Mouse (Mus musculus) heart, embryonic 15.5 days (tissue): Measurements from ENCODE around the gene Sf3b3. TPM values are rescaled to one million over a fixed set of nuclear protein-coding genes. Genes with fewer than 3 reads are reported as not detected.

ENCODE experiments used
- ATAC-seq: fragments of 200-750 bp; cut with Nextera tagmentation; replicated peaks from 2 replicates; pipeline ENCODE4 v1.8.0; 2017; ENCODE audit warnings: low read depth, moderate TSS enrichment; ENCODE audit not compliant: insufficient number of reproducible peaks, insufficient read depth, low FRiP score
- H3K27ac ChIP-seq: fragments of 300-500 bp; sonication (generic); 2 replicates; pipeline ENCODE4 v1.5.1; 2015; ENCODE audit warnings: mild to moderate bottlenecking, inconsistent platforms
- H3K27me3 ChIP-seq: fragments of 300-500 bp; sonication (generic); 2 replicates; pipeline ENCODE4 v1.6.1; 2015; ENCODE audit warnings: inconsistent platforms
- H3K36me3 ChIP-seq: fragments of 300-500 bp; sonication (generic); 2 replicates; pipeline ENCODE4 v1.6.1; 2015; ENCODE audit warnings: mild to moderate bottlenecking, inconsistent platforms
- H3K4me1 ChIP-seq: fragments of 300-500 bp; sonication (generic); replicated peaks from 2 replicates; pipeline ENCODE4 v1.6.1; 2015; ENCODE audit warnings: inconsistent platforms
- H3K4me2 ChIP-seq: fragments of 300-500 bp; sonication (generic); 2 replicates; pipeline ENCODE4 v1.6.1; 2015; ENCODE audit warnings: inconsistent platforms, mild to moderate bottlenecking, moderate library complexity
- H3K4me3 ChIP-seq: fragments of 300-500 bp; sonication (generic); 2 replicates; pipeline ENCODE4 v1.5.1; 2015; ENCODE audit warnings: mild to moderate bottlenecking, inconsistent platforms
- H3K9ac ChIP-seq: fragments of 300-500 bp; sonication (generic); 2 replicates; pipeline ENCODE4 v1.6.1; 2015; ENCODE audit warnings: mild to moderate bottlenecking, inconsistent platforms
- H3K9me3 ChIP-seq: fragments of 300-500 bp; sonication (generic); replicated peaks from 2 replicates; pipeline ENCODE4 v1.6.1; 2016; ENCODE audit warnings: inconsistent platforms
- WGBS: fragments of 180-500 bp; shearing (Covaris S2); methylation state at CpG from one replicate; pipeline ENCODE4 v1.1.7; 2015; ENCODE audit warnings: mixed read lengths; 5-methylcytosine and 5-hydroxymethylcytosine counted together
- polyA plus RNA-seq: library from polyadenylated mRNA; unstranded; fragments of >200 nt; fragmentation: Nextera tagmentation; extraction: Ambion mirVana; gene quantifications from 2 replicates; pipeline ENCODE4 v1.2.1, GENCODE M21; 2015

Sf3b3 gene
- polyA plus RNA-seq, 1 experiment from 2014 or later: 65.1 TPM

DNA sequence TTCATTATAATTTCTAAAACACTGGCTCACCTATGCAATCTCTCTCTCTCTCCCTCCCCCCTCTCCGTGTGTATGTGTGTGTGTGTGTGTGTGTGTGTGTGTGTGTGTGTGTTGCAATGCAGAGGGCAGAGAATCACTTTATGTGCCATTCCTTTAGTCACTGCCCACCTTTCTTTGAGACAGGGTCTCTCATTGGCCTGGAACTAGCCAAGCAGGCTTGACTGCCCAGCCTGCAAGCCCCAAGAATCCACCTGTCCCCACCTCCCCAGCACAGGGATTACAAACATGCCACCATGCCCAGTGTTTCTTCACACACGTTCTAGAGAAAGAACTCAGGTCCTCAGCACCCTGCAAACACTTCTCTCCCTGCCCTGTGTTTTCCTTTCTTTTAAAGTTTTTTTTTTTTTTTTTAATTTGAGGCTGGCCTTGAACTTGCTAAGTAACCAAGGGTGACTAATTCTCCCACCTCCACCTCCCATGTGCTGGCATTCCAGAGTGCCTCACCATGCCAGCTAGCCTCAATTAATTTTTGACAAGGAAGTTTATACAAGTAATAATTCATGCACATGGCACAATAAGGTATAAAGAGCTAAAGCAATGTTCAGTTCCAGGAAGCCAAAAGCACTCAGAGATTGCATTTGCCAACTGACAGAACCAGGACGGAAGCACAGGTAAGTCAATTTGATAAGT, 41.6 kb downstream of the Sf3b3 start:
- ATAC-seq: no peak
- H3K27ac ChIP-seq: no peak overlapping the region

DNA sequence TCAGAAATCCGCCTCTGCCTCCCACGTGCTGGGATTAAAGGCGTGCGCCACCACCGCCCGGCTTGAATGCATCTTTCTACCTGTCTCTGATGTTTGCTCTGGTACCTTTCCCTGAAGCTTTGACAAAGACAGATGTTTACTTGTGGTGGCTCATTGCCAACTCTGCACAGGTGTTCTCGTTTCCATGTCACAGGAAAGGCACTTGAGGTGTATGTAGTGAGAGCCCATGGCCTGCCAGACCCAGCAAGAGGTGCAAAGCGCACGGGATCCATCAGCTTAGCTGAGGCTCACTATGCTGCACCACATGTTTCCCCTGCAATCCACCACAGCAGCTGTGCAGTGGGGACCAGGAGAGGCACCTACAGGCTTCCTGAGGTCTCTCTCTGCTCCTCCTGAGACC, 42.7 kb downstream of the Sf3b3 start:
- no peaks in the 10 kb centered on the region for H3K36me3 ChIP-seq
- no peak overlapping the region for H3K9ac ChIP-seq
- no peaks in the 10 kb centered on the region for H3K27me3 ChIP-seq
- ATAC-seq: no peak
- peaks cover 13% of the 10 kb centered on the region for H3K4me1 ChIP-seq
- no peak overlapping the region for H3K4me3 ChIP-seq
- WGBS: 85% methylated on average over 9 of the region's 9 CpGs
- H3K27ac ChIP-seq: no peak overlapping the region
- H3K9me3 ChIP-seq: no peaks in the 10 kb centered on the region
- H3K4me2 ChIP-seq: no peak overlapping the region

More for the DNA sequence above, 41.6 kb downstream of the Sf3b3 start:
- Histone ChIP-seq H3K4me1 (peaks cover 24% of the 10 kb centered on the region), H3K9ac (no peak overlapping the region), H3K4me3 (no peak overlapping the region), H3K27me3 (no peaks in the 10 kb centered on the region), H3K4me2 (no peak overlapping the region), H3K9me3 (no peaks in the 10 kb centered on the region), H3K36me3 (peaks cover 10% of the 10 kb centered on the region)
- 51% methylated on average over 3 of the region's 3 CpGs for WGBS

DNA sequence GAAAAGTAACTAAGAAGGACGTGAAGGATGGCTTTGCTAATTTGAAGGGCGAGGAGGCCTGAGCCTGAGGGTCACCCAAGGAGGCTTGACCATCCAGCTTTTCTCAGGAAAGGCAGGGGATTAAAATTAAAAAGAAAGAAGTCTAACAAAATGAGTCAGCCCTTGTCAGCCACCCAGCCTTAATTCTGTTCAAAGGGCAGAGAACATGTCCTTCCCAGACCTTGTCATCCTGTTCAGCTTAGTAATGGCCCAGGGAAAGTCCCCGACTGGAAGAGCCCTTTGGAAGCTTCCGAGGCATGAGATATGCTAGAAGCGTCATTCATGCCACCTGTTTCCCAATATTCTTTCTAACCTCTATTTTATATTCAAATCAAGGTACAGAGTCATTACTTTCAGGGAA, 43.6 kb downstream of the Sf3b3 start:
- Histone ChIP-seq H3K27ac (no peak overlapping the region), H3K36me3 (no peaks in the 10 kb centered on the region), H3K4me2 (no peak overlapping the region), H3K27me3 (no peaks in the 10 kb centered on the region), H3K9me3 (no peaks in the 10 kb centered on the region), H3K4me1 (peaks cover 5% of the 10 kb centered on the region; the same call in 1 of the 2 replicates), H3K4me3 (no peak overlapping the region), H3K9ac (no peak overlapping the region)
- 73% methylated on average over 5 of the region's 5 CpGs for WGBS
- no peak for ATAC-seq

DNA sequence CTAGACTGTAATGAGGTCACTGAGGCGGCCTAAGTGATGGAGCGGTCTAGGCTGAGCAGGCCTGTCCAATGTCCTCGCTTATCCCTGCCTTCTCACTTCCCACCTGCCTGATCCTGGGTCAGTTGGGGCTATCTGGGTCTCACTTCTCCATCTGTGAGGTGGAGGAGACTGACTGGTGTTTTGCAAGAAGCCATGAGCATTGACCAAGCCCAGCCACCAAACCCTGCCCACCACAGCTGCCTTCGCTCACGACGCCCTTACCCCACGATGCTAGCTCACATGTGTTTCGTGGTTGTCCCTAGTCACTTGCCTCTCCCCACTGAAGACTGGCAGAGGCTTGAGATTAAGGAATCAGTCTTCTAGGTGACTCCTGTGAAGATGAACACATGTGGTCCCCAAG, 49.5 kb downstream of the Sf3b3 start:
- H3K4me3 ChIP-seq: no peak overlapping the region
- no peak for ATAC-seq
- no peaks in the 10 kb centered on the region for H3K9me3 ChIP-seq
- no peaks in the 10 kb centered on the region for H3K36me3 ChIP-seq
- peaks cover 10% of the 10 kb centered on the region for H3K4me1 ChIP-seq
- H3K27ac ChIP-seq: no peak overlapping the region
- no peak overlapping the region for H3K4me2 ChIP-seq
- no peaks in the 10 kb centered on the region for H3K27me3 ChIP-seq
- H3K9ac ChIP-seq: no peak overlapping the region
- WGBS: 97% methylated on average over 8 of the region's 8 CpGs

DNA sequence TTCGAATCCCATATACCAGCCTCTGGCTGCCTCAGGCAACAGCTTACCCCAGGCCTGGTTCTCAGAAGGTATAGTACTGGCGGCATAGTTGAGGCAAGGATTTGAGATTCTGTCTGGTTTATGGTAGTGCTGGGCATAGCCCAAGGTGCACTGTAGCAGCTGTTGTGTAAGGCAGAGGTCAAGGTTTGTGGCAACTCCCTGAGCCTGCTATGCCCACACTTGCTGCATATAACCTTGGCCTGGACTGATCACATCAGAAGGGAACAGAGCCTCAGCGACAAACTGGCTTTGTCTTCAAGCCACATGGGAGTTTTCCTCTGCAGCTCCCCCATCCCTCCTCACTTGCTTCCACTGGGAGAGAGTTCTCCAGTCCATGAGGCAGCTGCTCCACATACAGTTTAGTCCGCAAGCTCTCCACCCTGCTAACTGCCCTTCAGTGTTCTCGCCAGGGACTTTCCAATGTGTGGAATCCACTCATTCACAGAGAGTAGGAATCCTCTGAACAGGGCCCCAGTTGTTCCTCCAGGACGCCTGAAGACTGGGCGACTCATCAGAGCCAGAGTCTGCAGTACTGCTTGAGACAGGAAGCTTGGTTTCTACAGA, 52.1 kb downstream of the Sf3b3 start:
- 81% methylated on average over 7 of the region's 7 CpGs for WGBS
- H3K4me1 ChIP-seq: peaks cover 16% of the 10 kb centered on the region
- no peak overlapping the region for H3K27ac ChIP-seq
- no peaks in the 10 kb centered on the region for H3K9me3 ChIP-seq
- no peak overlapping the region for H3K4me2 ChIP-seq
- H3K4me3 ChIP-seq: no peak overlapping the region
- H3K36me3 ChIP-seq: no peaks in the 10 kb centered on the region
- ATAC-seq: no peak
- H3K9ac ChIP-seq: no peak overlapping the region
- no peaks in the 10 kb centered on the region for H3K27me3 ChIP-seq

DNA sequence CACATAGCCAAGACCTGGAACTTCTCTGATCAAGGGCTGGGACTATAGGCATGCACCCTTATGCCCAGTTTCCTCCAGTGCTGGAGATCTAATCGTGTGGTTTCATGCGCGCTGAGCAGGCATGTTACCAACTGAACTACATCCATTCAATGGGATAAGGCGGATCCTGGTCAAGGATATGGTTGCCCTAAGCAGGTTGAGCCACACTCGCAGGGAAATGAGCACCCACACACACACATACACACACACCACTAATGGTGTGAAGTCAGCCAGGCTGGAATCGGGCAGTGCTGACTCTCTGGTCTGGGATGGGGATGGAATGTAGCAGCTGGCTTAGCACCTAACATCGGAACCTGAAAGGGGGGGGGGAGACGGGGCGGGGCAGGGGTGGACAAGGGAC, 52.7 kb downstream of the Sf3b3 start:
- no peak overlapping the region for H3K9ac ChIP-seq
- H3K4me3 ChIP-seq: no peak overlapping the region
- H3K36me3 ChIP-seq: no peaks in the 10 kb centered on the region
- no peaks in the 10 kb centered on the region for H3K27me3 ChIP-seq
- H3K4me2 ChIP-seq: no peak overlapping the region
- H3K9me3 ChIP-seq: no peaks in the 10 kb centered on the region
- 0 out of 2 replicates have a peak, but pooled peaks have one; percentile 4 for ATAC-seq
- WGBS: 92% methylated on average over 9 of the region's 9 CpGs
- peaks cover 18% of the 10 kb centered on the region for H3K4me1 ChIP-seq
- no peak overlapping the region for H3K27ac ChIP-seq

DNA sequence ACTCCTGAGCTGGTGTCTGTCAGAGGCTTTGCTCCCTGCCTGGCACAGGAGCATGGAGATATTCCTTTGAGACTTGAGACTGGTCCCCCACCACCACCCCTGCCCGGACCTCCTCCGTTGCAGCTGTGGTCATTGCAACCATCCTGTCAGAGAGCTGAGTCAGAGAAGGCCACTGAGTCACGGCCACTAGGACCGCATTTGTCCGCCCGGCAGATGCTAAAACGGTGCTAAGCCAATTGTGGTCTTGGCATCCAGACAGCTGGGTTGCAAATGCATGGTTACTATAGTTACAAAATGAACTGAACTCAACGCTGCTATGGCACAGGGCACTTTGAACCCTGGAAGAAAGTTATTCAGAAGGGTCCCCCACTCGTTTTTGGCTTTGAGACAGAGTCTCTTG, 53.1 kb downstream of the Sf3b3 start:
- H3K9ac ChIP-seq: no peak overlapping the region
- no peaks in the 10 kb centered on the region for H3K9me3 ChIP-seq
- ATAC-seq: no peak
- H3K27ac ChIP-seq: no peak overlapping the region
- 73% methylated on average over 9 of the region's 9 CpGs for WGBS
- no peaks in the 10 kb centered on the region for H3K36me3 ChIP-seq
- H3K4me3 ChIP-seq: no peak overlapping the region
- H3K4me2 ChIP-seq: no peak overlapping the region
- H3K4me1 ChIP-seq: peaks cover 18% of the 10 kb centered on the region
- H3K27me3 ChIP-seq: no peaks in the 10 kb centered on the region

DNA sequence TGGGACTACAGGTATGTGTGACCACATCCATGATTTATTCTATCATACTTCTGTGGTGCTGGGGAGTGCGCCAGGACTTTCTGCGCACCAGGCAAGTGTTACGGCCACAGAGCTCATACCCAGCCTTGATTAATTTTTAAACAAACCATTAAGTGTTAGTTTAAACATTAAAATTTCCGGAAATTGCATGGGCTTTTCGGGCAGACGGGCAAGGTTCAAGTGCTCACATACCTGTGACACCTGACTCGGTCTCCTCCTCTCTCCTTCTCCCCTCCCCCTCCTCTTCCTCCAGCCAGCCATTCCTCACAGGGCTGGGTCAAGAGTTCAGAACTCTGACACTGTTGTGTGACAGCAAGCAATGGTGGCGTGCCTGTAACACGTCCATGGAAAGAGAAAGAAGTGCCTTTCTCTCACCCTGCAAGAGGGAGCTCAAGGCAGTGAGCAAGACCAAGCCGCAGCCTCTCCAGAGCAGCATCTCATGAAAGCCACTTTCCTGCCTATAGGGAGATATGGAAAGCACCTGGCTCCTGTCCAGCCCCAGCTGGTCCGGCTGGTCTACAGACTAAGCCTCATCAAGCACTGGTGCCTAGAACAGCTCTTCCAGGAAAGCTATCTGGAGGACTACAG, 53.9 kb downstream of the Sf3b3 start:
- no peaks in the 10 kb centered on the region for H3K27me3 ChIP-seq
- H3K27ac ChIP-seq: no peak overlapping the region
- no peaks in the 10 kb centered on the region for H3K9me3 ChIP-seq
- WGBS: 51% methylated on average over 11 of the region's 11 CpGs
- H3K36me3 ChIP-seq: no peaks in the 10 kb centered on the region
- no peak overlapping the region for H3K4me3 ChIP-seq
- H3K4me2 ChIP-seq: peak overlapping the region; percentile 15; the same call in 1 of the 2 replicates
- H3K4me1 ChIP-seq: peaks cover 18% of the 10 kb centered on the region
- ATAC-seq: no peak; the same call in 1 of the 2 replicates
- H3K9ac ChIP-seq: no peak overlapping the region

DNA sequence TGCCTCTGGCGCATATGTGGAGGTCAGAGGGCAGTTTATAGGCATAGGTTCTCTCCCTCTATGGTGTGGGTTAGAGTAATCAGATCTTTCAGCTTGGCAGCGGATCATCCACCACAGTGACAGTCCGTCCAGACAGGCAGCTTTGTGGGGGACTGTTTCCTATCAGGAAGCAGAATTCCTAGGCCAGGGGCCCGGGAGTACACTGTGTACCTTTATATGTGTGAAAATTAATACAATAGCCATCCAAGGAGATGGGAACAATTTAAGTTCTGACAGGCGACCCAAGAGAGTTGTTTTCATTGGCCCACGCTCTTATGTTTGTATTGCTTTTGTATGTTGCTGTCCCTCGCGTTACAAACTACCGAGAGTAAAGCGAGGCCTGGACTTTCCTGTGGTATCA, 55.4 kb downstream of the Sf3b3 start:
- H3K9me3 ChIP-seq: no peaks in the 10 kb centered on the region
- H3K9ac ChIP-seq: no peak overlapping the region
- no peaks in the 10 kb centered on the region for H3K27me3 ChIP-seq
- H3K27ac ChIP-seq: no peak overlapping the region
- no peak for ATAC-seq
- H3K36me3 ChIP-seq: no peaks in the 10 kb centered on the region
- no peak overlapping the region for H3K4me3 ChIP-seq
- no peak overlapping the region for H3K4me2 ChIP-seq
- peaks cover 18% of the 10 kb centered on the region for H3K4me1 ChIP-seq
- 57% methylated on average over 10 of the region's 10 CpGs for WGBS

DNA sequence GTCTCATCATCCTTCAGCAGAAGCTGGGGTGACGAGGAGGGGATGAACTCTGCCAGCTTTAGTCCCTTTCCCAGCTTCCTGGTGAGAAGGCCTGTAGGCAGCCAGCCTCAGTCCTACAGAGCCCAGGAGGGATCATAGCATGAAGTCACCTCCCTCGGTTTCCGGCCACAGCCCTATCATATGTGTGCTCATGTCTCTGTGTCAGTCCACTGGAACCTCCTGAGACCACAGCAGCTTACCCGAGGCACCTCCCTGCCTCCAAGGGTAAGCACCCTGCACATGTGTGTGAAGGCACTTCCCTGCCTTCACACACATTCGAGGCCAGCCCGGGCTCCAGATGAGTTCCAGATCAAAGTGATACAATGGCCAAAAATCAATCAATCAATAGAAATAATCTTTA, 56.3 kb downstream of the Sf3b3 start:
- Histone ChIP-seq H3K27me3 (no peaks in the 10 kb centered on the region), H3K9me3 (no peaks in the 10 kb centered on the region), H3K4me2 (no peak overlapping the region), H3K9ac (no peak overlapping the region), H3K4me3 (no peak overlapping the region), H3K36me3 (no peaks in the 10 kb centered on the region), H3K4me1 (peaks cover 18% of the 10 kb centered on the region), H3K27ac (0 out of 2 replicates have a peak overlapping the region, but pooled peaks have one; percentile 10)
- 46% methylated on average over 6 of the region's 6 CpGs for WGBS
- ATAC-seq: no peak

DNA sequence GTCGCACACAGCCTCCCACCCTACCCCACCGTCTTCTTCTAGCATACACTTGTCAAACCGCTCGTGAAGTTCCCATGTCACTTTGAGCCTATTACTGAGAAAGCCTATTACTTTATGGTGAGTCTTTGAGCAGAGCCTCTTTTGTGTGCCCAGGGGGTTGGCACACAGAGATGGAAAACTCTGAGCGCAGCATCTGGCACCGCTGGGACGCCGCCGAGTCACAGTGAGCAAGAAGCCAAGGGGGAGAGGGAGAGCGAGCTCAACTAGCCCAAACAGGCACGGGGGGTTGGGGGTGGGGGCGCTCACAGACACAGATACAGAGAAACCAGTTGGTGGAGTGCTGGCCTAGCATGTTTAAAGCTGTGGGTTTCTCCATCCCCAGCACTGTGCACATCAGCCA, 57.0 kb downstream of the Sf3b3 start:
- Histone ChIP-seq H3K27me3 (no peaks in the 10 kb centered on the region), H3K4me3 (no peak overlapping the region), H3K9me3 (no peaks in the 10 kb centered on the region), H3K4me1 (peaks cover 18% of the 10 kb centered on the region), H3K36me3 (no peaks in the 10 kb centered on the region), H3K27ac (peak overlapping the region; percentile 21; the same call in 1 of the 2 replicates), H3K4me2 (no peak overlapping the region), H3K9ac (no peak overlapping the region)
- 47% methylated on average over 12 of the region's 12 CpGs for WGBS
- ATAC-seq: no peak
